Mouse (Mus musculus) embryo, embryonic 11.5 days (tissue): ENCODE results near the gene C1s2.
"Not testable (repeated sequence)": the region's sequence is repeated elsewhere in the genome, so short reads cannot be mapped to it uniquely, and the experiment has no call there.

Experiments used
- DNase-seq: peaks from one replicate; pipeline ENCODE4 v3.0.0-alpha.2; 2012; ENCODE audit warnings: low read depth, low spot score

The C1s2 gene

DNA sequence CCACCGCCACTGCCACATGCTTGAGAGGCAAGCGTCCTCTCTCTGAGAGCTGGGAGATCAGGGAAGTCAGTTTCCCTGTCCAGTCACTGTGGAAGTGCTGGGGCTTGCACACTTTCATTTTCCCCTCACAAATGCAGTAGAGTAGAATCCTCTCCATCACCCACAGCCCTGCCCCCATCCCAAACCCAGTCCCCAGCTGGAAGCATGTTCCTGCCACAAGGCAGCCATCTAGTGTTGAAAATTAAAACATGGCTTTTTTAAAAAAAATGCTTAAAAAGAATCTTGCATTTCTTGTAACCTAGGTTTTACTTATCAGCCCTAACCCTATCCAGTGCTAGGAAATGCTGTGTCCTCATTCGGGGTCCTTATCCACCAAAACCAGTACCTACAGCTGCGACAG lies 4.2 kb upstream of the C1s2 start:
- DNase-seq = no peak

DNA sequence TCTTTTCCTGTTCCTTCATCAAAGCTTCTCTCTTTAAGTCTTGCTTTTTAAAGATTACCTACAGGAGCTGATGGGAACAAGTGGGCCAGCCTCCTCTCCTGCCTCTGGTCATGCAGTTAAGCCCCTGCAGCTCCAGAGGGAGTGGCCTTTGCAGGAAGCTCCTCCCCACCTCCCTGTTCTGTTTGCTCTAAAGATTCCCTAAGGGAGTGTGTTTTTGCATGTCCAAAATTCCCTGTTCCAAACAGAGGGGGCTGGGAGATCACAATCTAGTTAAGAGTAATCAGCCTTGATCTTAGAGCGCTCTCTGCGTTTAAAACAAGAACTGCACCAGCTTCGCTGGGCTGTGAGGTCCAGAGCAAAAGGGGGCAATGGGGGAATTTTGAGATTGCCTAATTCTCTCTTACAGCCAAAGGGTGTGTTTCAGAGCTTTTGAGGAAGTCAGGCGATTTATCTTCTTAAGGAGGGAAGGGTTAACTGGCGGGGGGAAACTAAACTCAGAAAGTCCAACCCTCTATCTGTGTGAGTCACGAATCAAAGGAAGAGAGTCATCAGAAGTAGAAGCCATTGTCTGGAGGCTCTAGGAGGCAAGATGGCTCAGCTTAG lies 1.1 kb upstream of the C1s2 start:
- not testable (repeated sequence) for DNase-seq

DNA sequence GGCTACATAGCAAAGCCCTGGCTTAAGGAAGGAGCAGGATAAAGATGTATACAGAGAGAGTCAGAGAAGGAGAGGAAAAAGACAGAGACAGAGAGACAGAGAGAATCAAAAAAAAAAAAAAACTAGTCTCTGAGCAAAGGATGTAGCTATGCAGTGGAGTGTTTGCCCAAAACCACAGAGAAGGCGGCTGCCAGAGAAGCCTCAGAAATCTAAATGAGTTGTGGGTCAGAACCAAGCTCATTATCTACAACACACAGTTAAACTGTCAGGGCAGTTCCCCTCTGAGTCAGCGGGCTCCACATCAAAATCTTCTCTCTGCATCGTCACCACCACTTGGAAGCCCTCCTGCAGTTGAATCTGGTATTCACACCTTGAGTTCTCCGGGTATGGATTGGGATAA lies 5.1 kb downstream of the C1s2 start:
- no peak for DNase-seq

DNA sequence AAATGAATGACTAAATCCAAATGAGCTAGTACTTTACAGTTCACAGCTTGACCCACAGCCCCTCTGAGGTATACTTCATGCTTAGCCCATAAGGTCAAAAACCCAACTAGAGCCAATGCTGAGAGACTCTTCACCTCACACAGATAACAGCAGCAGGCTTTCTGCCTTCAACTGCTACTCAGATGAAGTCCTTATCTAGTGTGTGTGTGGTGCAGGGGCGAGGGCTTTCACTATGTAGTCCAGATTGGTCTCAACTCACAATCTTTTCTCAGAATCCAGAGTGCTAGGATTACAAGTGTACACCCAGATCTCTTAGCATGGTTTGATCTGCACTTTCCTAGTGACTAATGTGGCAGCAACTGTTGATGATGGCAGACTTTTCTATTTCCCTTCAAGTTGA lies 9.7 kb downstream of the C1s2 start:
- DNase-seq = not testable (repeated sequence)

DNA sequence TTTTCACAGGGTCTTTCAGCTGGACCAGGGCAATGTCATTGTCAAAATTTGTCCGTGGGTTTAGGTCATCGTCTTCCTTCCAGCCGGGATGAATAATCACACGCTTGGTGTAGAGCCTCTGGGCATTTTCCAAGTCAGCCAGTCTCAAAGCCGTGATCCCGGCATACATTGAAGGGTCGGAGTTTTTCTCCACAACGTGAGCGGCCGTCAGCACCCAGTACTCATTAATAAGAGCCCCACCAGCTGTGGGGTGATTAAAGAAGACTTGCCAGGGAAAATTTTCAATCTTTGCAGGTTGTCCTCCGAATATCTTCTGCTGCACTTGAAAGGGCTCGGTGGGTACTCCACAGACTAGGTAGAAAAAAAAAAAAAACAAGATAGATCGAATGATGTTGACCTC lies 10.3 kb downstream of the C1s2 start:
- DNase-seq = no peak

DNA sequence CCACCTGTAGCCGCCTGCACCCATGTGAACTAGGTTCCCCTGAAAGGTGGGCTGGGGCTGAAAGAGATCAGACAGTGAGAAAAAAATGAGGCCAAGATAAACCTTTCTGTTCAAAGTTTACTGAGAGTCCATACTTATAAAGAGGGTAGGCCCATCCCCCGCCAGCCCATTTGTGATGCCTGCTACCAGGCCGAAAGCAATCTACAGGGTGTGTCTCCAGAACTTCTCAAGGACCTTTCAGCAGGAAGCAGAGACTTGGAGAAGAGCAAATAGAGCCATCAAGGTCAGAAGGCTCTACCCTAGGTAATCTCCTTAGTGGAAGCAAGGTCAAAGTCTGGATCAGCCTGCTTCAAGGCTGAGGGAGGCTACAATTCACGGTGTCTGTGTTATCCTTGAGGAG lies 33.9 kb downstream of the C1s2 start:
- no peak for DNase-seq

DNA sequence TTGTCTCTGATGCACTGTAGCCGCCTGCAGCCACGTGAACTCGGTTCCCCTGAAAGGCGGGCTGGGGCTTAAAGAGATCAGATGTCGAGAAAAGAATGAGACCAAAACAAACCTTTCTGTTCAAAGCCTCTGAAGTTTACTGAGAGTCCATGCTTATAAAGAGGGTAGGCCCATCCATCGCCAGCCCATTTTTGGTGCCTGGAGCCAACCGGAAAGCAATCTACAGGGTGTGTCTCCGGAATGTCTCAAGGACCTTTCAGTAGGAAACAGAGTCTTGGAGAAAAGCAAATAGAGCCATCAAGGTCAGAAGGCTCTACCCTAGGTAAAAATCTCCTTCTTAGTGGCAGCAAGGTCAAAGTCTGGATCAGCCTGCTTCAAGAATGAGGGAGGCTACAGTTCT lies 42.8 kb downstream of the C1s2 start:
- no peak for DNase-seq

DNA sequence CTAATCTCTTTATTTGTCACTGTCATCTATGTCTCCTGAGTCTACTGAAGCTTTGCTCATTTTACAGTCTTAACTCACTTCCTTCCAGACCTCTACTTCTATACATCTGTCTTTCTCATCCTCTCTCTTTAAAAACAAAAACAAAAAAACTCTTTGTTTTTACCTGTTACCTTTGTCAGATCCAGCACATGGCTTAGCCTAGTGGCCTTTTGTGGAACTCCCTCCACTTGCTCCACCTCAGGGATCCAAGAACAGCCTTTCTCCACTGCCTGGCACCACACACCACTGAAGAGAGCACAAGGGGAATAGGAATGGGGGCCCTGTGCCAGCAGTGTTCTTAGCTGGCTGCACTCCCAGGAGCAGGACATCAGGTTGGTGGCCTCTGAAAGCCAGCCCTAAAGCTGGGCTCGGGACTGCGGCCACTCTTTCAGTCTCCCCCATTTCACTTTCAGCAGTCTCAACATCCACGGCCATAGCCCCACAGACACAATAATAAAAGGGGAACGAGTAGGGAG lies 43.6 kb downstream of the C1s2 start:
- no peak for DNase-seq

DNA sequence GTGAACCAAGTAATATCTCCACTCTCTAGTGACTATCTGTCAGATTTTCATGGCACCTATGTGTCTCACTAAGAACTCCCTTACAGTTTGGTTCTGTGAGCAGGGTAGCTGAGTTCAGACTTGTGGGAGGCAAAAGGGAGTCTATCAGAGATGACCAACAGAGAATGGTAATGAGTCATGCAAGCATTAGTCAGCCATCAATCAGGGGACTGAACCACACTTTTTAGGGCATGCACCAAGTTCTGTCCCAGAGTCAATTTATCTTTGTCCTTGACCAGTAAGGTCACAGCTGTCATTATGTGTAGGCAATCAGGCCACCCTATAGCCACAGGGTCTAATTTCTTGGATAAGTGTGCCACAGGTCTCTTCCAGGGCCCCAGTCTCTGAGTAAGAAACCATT lies 47.1 kb downstream of the C1s2 start:
- DNase-seq = no peak

DNA sequence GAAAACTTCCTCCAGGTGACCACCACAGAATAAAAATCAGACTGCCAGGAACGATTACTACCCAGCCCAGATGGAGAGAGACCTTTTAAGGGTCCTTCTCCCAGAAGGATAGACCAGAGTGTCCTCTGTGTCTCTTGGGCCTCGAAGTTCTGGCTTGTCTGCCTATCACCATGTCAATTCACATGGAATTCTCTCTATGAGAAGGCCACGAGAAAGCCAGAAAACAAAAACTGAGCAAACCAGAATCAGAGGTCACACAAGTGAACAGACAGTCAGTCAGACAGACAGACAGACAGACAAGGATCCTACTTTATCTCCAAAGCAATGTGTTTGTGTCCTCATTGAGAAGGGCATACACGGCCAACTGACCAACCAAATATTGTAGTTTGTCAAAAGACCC lies 49.6 kb downstream of the C1s2 start:
- no peak for DNase-seq

DNA sequence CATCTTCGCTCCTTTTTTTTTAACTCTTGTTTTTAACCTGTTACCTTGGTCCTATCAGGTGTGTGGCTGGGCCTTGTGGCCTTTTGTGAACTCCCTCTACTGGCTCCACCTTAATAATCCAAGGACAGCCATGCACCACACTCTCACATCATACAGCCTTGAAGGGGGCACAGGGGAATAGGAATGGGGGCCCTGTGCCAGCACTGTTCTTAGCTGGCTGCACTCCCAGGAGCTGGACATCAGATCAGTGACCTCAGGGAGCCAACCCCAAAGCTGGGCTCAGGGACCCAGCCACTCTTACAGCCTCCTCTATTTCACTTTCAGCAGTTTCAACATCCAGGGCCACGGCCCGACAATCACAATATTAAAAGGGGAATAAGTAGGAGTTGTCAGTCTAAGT lies 50.1 kb downstream of the C1s2 start:
- no peak for DNase-seq

DNA sequence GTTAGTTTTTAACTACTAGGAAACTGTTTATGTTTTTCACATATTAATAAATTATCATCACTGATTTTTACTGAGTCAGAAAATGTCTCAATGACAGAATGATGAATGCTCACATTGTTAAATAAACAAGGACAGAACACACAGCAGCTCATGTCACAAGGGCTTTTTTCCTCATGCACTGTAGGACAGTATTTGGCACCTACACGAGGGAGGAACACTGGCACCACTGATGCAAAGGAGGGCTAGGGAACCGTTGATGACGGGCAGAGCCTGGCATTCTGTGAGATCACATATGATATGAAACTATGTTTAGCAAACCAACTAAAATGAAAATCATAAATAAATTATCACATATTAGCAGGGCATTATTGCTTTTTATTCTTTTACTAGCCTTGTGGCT lies 51.0 kb downstream of the C1s2 start:
- no peak for DNase-seq

DNA sequence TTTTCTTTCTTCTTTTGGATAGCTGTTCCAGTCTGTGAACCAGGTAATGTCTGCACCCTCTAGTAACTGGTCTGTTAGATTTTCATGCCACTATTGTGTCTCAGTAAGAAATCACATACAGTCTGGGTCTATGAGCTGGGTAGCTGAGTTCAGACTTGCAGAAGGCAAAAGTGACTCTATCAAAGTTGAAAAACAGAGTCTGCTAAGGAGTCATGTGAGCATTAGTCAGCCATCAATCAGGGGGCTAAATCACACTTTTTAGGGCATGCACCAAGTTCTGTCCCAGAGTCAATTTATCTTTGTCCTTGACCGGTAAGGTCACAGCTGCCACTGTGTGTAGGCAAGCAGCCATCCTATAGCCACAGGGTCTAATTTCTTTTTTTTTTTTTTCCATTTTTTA lies 53.7 kb downstream of the C1s2 start:
- DNase-seq = no peak

DNA sequence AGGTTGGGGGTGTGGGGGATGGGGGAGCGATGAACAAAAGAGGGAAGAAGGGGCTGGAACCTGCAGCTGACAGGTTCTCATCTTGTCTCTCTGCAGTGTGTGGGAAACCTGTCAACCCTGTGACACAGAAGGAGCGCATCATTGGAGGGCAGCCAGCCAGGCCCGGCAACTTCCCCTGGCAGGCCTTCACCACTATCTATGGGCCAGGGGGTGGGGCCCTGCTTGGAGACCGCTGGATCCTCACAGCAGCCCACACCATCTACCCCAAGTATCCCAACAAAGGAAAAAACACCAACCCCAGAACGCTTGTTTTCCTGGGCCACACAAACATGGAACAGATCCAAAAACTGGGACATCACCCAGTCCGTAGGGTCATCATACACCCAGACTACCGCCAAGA lies 55.7 kb downstream of the C1s2 start:
- DNase-seq = not testable (repeated sequence)

DNA sequence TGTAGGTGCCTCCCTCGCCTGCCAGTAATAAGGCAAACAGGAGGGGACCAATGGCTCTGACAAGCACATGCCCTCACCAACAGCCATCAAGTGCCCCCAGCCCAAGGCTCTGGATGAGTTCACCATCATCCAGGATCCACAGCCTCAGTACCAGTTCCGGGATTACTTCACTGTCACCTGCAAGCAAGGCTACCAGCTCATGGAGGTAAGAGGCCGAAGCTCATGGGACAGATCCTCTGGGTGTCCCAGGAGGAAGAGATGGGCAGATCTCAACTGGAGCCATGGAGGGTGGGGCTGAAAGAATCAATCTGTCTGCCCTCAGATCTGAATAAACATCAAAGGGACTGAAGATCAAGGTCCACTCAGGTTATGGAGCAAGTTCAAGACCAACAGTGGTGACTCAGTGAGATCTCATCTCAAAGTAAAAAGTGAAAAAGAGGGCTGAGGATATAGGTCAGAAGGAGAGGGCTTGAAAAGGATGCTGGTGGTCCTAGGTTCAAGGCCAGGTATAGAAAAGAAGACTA lies 60.7 kb downstream of the C1s2 start:
- not testable (repeated sequence) for DNase-seq
